Mouse (Mus musculus) left cerebral cortex, adult 2 months (tissue): Measurements from ENCODE around the gene Rhob. TPM values are rescaled to one million over a fixed set of nuclear protein-coding genes. Genes with fewer than 3 reads are reported as not detected.
A peak's percentile ranks its signal among the peaks of the same experiment; 100 is the strongest.

Source experiments
- DNase-seq, 2 experiments: peaks; one replicate each; pipeline ENCODE4 v3.0.0; 2021 to 2022; ENCODE audit warnings: low spot score in 2 of 2, mixed read lengths in 1 of 2; ENCODE audit errors: extremely low spot score in 1 of 2
- H3K27ac ChIP-seq: fragments of 200-600 bp; 2 replicates; pipeline ENCODE4 v1.8.1; 2022
- H3K4me3 ChIP-seq: fragments of 200-600 bp; 2 replicates; pipeline ENCODE4 v1.8.1; 2022
- CTCF ChIP-seq: fragments of 200-600 bp; IDR thresholded peaks from 2 replicates; pipeline ENCODE4 v1.8.1; 2022; ENCODE audit warnings: antibody characterized with exemption, mild to moderate bottlenecking, moderate library complexity
- intact Hi-C: fragments of 180-260 bp; cut with DNase I; formaldehyde crosslinking; loops from one replicate; pipeline ENCODE4 v1.15.1; 2025
- long read RNA-seq, 2 experiments: library from polyadenylated mRNA; stranded (forward); transcript quantifications; one replicate each; pipeline ENCODE4 v2.0.0; 2021; ENCODE audit warnings: borderline mapping rate in 2 of 2
- total RNA-seq, 2 experiments: library from RNA; stranded (reverse); gene quantifications; 2 replicates each; pipeline ENCODE4 v1.2.3; 2021

Rhob gene
- total RNA-seq = 100 to 1,000 TPM; 283 to 310 TPM
- long read RNA-seq, experiment 1, transcript Rhob-201 (1 exons, 2,349 nt) = major isoform, 62 of 62 reads
- long read RNA-seq, experiment 1, partial matches to known transcripts = 0 of 62 reads
- long read RNA-seq, experiment 1, other reads (novel, unspliced or antisense) = 0 of 62 reads
- long read RNA-seq, experiment 2, transcript Rhob-201 (1 exons, 2,349 nt) = major isoform, 41 of 41 reads
- long read RNA-seq, experiment 2, partial matches to known transcripts = 0 of 41 reads
- long read RNA-seq, experiment 2, other reads (novel, unspliced or antisense) = 0 of 41 reads

- Histone ChIP-seq H3K27ac (peak within 1 kb of the TSS; percentile 99), H3K4me3 (peak within 1 kb of the TSS; percentile 88)
- intact Hi-C loops = loop anchor here (1.0 kb wide), 2 partner anchors 156 to 173 kb away; no protein-coding TSS in a partner anchor
- TF ChIP-seq CTCF = no peak; the same call in 1 of the 2 replicates
- DNase-seq = peak; percentile 98
Observed at GRCm38 (mm10) chr12:8499871-8500596, at the start of gene Rhob. Gene Rhob (minus strand): TSS chr12:8500009.

- no peak overlapping the region for H3K4me3 ChIP-seq
- peak; percentile 92 for TF ChIP-seq CTCF
- peak; percentile 49 to 57 for DNase-seq
- no peak overlapping the region for H3K27ac ChIP-seq
- intact Hi-C loops = loop anchor here (2.0 kb wide), 2 partner anchors 43 to 227 kb away; no protein-coding TSS in a partner anchor
Observed at GRCm38 (mm10) chr12:8547357-8547756, 47.5 kb upstream of the Rhob start.

GRCm38 (mm10) chr12:8546801-8547200 is 47.0 kb upstream of the Rhob start:
- Histone ChIP-seq H3K27ac (no peak overlapping the region), H3K4me3 (no peak overlapping the region)
- DNase-seq = no peak
- intact Hi-C loops = loop anchor here (2.0 kb wide), 2 partner anchors 42 to 226 kb away; no protein-coding TSS in a partner anchor
- no peak for TF ChIP-seq CTCF

GRCm38 (mm10) chr12:8545066-8545610 is 45.3 kb upstream of the Rhob start:
- intact Hi-C loops = no loop called here
- peak overlapping the region; percentile 32; the same call in 1 of the 2 replicates for H3K27ac ChIP-seq

GRCm38 (mm10) chr12:8542371-8542770 is 42.6 kb upstream of the Rhob start:
- no peak for TF ChIP-seq CTCF
- no peak overlapping the region for H3K27ac ChIP-seq
- no peak overlapping the region for H3K4me3 ChIP-seq
- intact Hi-C loops = no loop called here
- no peak for DNase-seq

More at GRCm38 (mm10) chr12:8545066-8545610, 45.3 kb upstream of the Rhob start:
- H3K4me3 ChIP-seq = no peak overlapping the region
- peak; percentile 21 to 29 for DNase-seq
- TF ChIP-seq CTCF = no peak

GRCm38 (mm10) chr12:8539471-8539870 is 39.7 kb upstream of the Rhob start:
- DNase-seq = no peak
- intact Hi-C loops = no loop called here
- TF ChIP-seq CTCF = no peak
- Histone ChIP-seq H3K4me3 (no peak overlapping the region), H3K27ac (no peak overlapping the region)

GRCm38 (mm10) chr12:8537291-8537690 is 37.5 kb upstream of the Rhob start:
- DNase-seq = no peak
- no peak overlapping the region for H3K27ac ChIP-seq
- H3K4me3 ChIP-seq = no peak overlapping the region
- intact Hi-C loops = no loop called here
- no peak for TF ChIP-seq CTCF

GRCm38 (mm10) chr12:8536221-8536965 is 36.6 kb upstream of the Rhob start:
- no peak for DNase-seq
- H3K4me3 ChIP-seq = no peak overlapping the region
- intact Hi-C loops = no loop called here
- TF ChIP-seq CTCF = no peak
- H3K27ac ChIP-seq = no peak overlapping the region

GRCm38 (mm10) chr12:8535596-8535995 is 35.8 kb upstream of the Rhob start:
- Histone ChIP-seq H3K4me3 (no peak overlapping the region), H3K27ac (no peak overlapping the region)
- no peak for TF ChIP-seq CTCF
- intact Hi-C loops = no loop called here
- no peak for DNase-seq

- no peak for DNase-seq
- no peak overlapping the region for H3K4me3 ChIP-seq
- TF ChIP-seq CTCF = no peak
- no peak overlapping the region for H3K27ac ChIP-seq
- intact Hi-C loops = no loop called here
Observed at GRCm38 (mm10) chr12:8534915-8535314, 35.1 kb upstream of the Rhob start.

- intact Hi-C loops = no loop called here
- no peak for DNase-seq
- no peak overlapping the region for H3K27ac ChIP-seq
- no peak for TF ChIP-seq CTCF
- no peak overlapping the region for H3K4me3 ChIP-seq
Observed at GRCm38 (mm10) chr12:8527770-8528169, 28.0 kb upstream of the Rhob start.
